Mouse (Mus musculus) myocyte (in vitro differentiated cells): ENCODE measurements around the gene Agpat3. TPM values are rescaled to one million over a fixed set of nuclear protein-coding genes. Genes with fewer than 3 reads are reported as not detected.

Experiments
- H3K27me3 ChIP-seq: one replicate; pipeline ENCODE4 v1.6.1; 2011; ENCODE audit not compliant: control insufficient read depth, insufficient read depth, insufficient read length
- H3K36me3 ChIP-seq: one replicate; pipeline ENCODE4 v1.6.1; 2011; ENCODE audit not compliant: control insufficient read depth, insufficient read depth
- H3K4me2 ChIP-seq: one replicate; pipeline ENCODE4 v1.6.1; 2011; ENCODE audit warnings: low read depth, control low read depth
- H3K4me3 ChIP-seq: one replicate; pipeline ENCODE4 v1.5.1; 2011; ENCODE audit warnings: mild to moderate bottlenecking, control low read depth, moderate library complexity
- H3K79me2 ChIP-seq: one replicate; pipeline ENCODE4 v1.6.1; 2011; ENCODE audit not compliant: control insufficient read depth, insufficient read depth
- H3ac ChIP-seq: one replicate; pipeline ENCODE4 v1.6.1; 2011; ENCODE audit not compliant: control insufficient read depth, insufficient read length
- CEBPB ChIP-seq: IDR thresholded peaks from 2 replicates; pipeline ENCODE4 v1.6.1; 2011; ENCODE audit warnings: mild to moderate bottlenecking, moderate library complexity; ENCODE audit not compliant: poor library complexity, insufficient read depth, severe bottlenecking
- E2F4 ChIP-seq: IDR thresholded peaks from one replicate; pipeline ENCODE4 v1.6.1; 2011; ENCODE audit warnings: mild to moderate bottlenecking, control low read depth, moderate library complexity; ENCODE audit not compliant: insufficient read depth
- MAX ChIP-seq: IDR thresholded peaks from one replicate; pipeline ENCODE4 v1.6.1; 2011; ENCODE audit warnings: low read depth, mild to moderate bottlenecking, control low read depth
- MYOD1 ChIP-seq, 3 experiments: IDR thresholded peaks; one replicate each; pipeline ENCODE4 v1.6.1; 2011; ENCODE audit warnings: control low read depth in 2 of 3, low read depth in 2 of 3, mild to moderate bottlenecking in 2 of 3, moderate library complexity in 1 of 3; ENCODE audit not compliant: insufficient read length in 2 of 3, control insufficient read depth in 1 of 3
- MYOG ChIP-seq, 3 experiments: IDR thresholded peaks; one replicate each; pipeline ENCODE4 v1.6.1; 2011; ENCODE audit warnings: control low read depth in 2 of 3, low read depth in 2 of 3, mild to moderate bottlenecking in 2 of 3; ENCODE audit not compliant: insufficient read length in 2 of 3, control insufficient read depth in 1 of 3, insufficient read depth in 1 of 3
- POLR2A ChIP-seq: IDR thresholded peaks from one replicate; pipeline ENCODE4 v1.6.1; 2011; ENCODE audit warnings: low read depth, mild to moderate bottlenecking, control low read depth, moderate library complexity; ENCODE audit not compliant: insufficient read length
- POLR2AphosphoS2 ChIP-seq: IDR thresholded peaks from one replicate; pipeline ENCODE4 v1.6.1; 2011; ENCODE audit warnings: low read depth, control low read depth; ENCODE audit not compliant: insufficient read length
- REST ChIP-seq: IDR thresholded peaks from one replicate; pipeline ENCODE4 v1.6.1; 2011; ENCODE audit warnings: mild to moderate bottlenecking, control low read depth, moderate library complexity; ENCODE audit not compliant: insufficient read depth, insufficient read length
- SRF ChIP-seq: IDR thresholded peaks from one replicate; pipeline ENCODE4 v1.6.1; 2011; ENCODE audit warnings: low read depth; ENCODE audit not compliant: control insufficient read depth, insufficient read length
- TCF12 ChIP-seq: IDR thresholded peaks from one replicate; pipeline ENCODE4 v1.6.1; 2011; ENCODE audit warnings: mild to moderate bottlenecking, control low read depth; ENCODE audit not compliant: poor library complexity, insufficient read depth, severe bottlenecking
- TCF3 ChIP-seq: IDR thresholded peaks from one replicate; pipeline ENCODE4 v1.6.1; 2011; ENCODE audit warnings: low read depth, control low read depth; ENCODE audit not compliant: insufficient read length
- USF1 ChIP-seq: IDR thresholded peaks from one replicate; pipeline ENCODE4 v1.6.1; 2011; ENCODE audit warnings: low read depth, mild to moderate bottlenecking, control low read depth, moderate library complexity
- polyA plus RNA-seq: library from polyadenylated mRNA; unstranded; fragments of >200 nt; fragmentation: generic; extraction: Trizol; gene quantifications from one replicate; pipeline ENCODE4 v1.2.1, GENCODE M21; 2012; ENCODE audit warnings: missing spikeins

The Agpat3 gene
- polyA plus RNA-seq, 1 experiment: 183 TPM

DNA sequence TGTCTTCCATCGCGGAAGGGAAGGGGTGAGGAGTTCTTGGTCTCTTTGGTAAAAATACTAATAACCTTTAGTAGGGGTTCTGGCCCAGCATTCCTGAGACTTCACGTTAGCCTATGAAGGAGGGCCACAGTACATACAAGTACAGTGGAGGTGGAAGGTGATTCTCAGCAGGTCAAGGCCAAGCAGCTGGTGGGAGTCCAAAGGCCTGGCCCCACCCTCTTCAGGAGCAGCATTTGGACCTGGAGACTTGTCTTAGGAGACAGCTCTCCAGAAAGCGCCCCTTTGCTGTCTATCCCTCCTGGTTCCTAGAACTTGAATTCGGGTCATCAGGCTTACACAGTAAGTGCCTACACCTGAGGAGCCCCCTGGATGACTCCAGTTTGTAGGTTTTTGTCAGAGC, 119.1 kb downstream of the Agpat3 start:
- no peak overlapping the region for H3ac ChIP-seq
- no peak overlapping the region for H3K4me2 ChIP-seq
- no peak overlapping the region for H3K4me3 ChIP-seq
- no peaks in the 10 kb centered on the region for H3K27me3 ChIP-seq
- no peak for TF ChIP-seq SRF
- TF ChIP-seq E2F4: no peak
- TF ChIP-seq POLR2A: no peak
- peaks cover 38% of the 10 kb centered on the region for H3K79me2 ChIP-seq
- peaks cover 24% of the 10 kb centered on the region for H3K36me3 ChIP-seq

- TF ChIP-seq CEBPB (no peak), MYOD1 (IDR thresholded peaks at IDR 0.05; ENCODE audit: control insufficient read depth in 1 of 3, insufficient read length in 2 of 3, low read depth in 2 of 3) (peak in 1 of 3 experiments; percentile 22)
- no peak overlapping the region for H3K4me2 ChIP-seq
These were observed 119.8 kb downstream of the Agpat3 start for GRCm38 (mm10) chr10:78232301-78232980.

GRCm38 (mm10) chr10:78228560-78228928, 123.7 kb downstream of the Agpat3 start:
- peaks cover 6% of the 10 kb centered on the region for H3K79me2 ChIP-seq
- H3K4me3 ChIP-seq: no peak overlapping the region
- TF ChIP-seq CEBPB: no peak
- TF ChIP-seq POLR2A: no peak
- no peak for TF ChIP-seq E2F4
- no peak for TF ChIP-seq MYOD1 (IDR thresholded peaks at IDR 0.05; ENCODE audit: control insufficient read depth in 1 of 3, insufficient read length in 2 of 3, low read depth in 2 of 3)
- no peak for TF ChIP-seq POLR2AphosphoS2
- TF ChIP-seq MYOG (IDR thresholded peaks at IDR 0.05; ENCODE audit: control insufficient read depth in 1 of 3, insufficient read depth in 1 of 3, insufficient read length in 2 of 3, low read depth in 2 of 3): no peak
- no peak for TF ChIP-seq SRF
- TF ChIP-seq TCF12: no peak
- no peak for TF ChIP-seq MAX
- no peak for TF ChIP-seq TCF3
- no peak for TF ChIP-seq USF1
- no peak for TF ChIP-seq REST
- no peak overlapping the region for H3K4me2 ChIP-seq
- peaks cover 32% of the 10 kb centered on the region for H3K36me3 ChIP-seq
- no peak overlapping the region for H3ac ChIP-seq
- H3K27me3 ChIP-seq: no peaks in the 10 kb centered on the region

More at GRCm38 (mm10) chr10:78232301-78232980, 119.8 kb downstream of the Agpat3 start:
- Histone ChIP-seq H3K79me2 (peaks cover 31% of the 10 kb centered on the region), H3ac (no peak overlapping the region), H3K27me3 (no peaks in the 10 kb centered on the region), H3K36me3 (peaks cover 27% of the 10 kb centered on the region), H3K4me3 (no peak overlapping the region)

GRCm38 (mm10) chr10:78227875-78228559, 124.3 kb downstream of the Agpat3 start:
- Histone ChIP-seq H3K36me3 (peaks cover 32% of the 10 kb centered on the region), H3K79me2 (peaks cover 6% of the 10 kb centered on the region), H3K27me3 (no peaks in the 10 kb centered on the region), H3ac (no peak overlapping the region), H3K4me3 (no peak overlapping the region), H3K4me2 (no peak overlapping the region)
- no peak for TF ChIP-seq TCF3
- TF ChIP-seq E2F4: no peak
- no peak for TF ChIP-seq USF1
- TF ChIP-seq CEBPB: no peak

GRCm38 (mm10) chr10:78224136-78224535, 128.2 kb downstream of the Agpat3 start:
- no peak overlapping the region for H3K4me3 ChIP-seq
- no peak overlapping the region for H3ac ChIP-seq
- no peaks in the 10 kb centered on the region for H3K27me3 ChIP-seq
- TF ChIP-seq E2F4: no peak
- TF ChIP-seq TCF3: no peak
- TF ChIP-seq TCF12: no peak
- TF ChIP-seq CEBPB: no peak
- TF ChIP-seq USF1: no peak
- TF ChIP-seq SRF: no peak
- TF ChIP-seq POLR2AphosphoS2: no peak
- no peak for TF ChIP-seq REST
- no peak for TF ChIP-seq MYOD1 (IDR thresholded peaks at IDR 0.05; ENCODE audit: control insufficient read depth in 1 of 3, insufficient read length in 2 of 3, low read depth in 2 of 3)
- TF ChIP-seq MAX: no peak
- TF ChIP-seq POLR2A: no peak
- TF ChIP-seq MYOG (IDR thresholded peaks at IDR 0.05; ENCODE audit: control insufficient read depth in 1 of 3, insufficient read depth in 1 of 3, insufficient read length in 2 of 3, low read depth in 2 of 3): no peak
- peaks cover 31% of the 10 kb centered on the region for H3K36me3 ChIP-seq
- no peaks in the 10 kb centered on the region for H3K79me2 ChIP-seq
- no peak overlapping the region for H3K4me2 ChIP-seq
